Mouse (Mus musculus): Measurements from ENCODE around the gene St3gal3.

DNA sequence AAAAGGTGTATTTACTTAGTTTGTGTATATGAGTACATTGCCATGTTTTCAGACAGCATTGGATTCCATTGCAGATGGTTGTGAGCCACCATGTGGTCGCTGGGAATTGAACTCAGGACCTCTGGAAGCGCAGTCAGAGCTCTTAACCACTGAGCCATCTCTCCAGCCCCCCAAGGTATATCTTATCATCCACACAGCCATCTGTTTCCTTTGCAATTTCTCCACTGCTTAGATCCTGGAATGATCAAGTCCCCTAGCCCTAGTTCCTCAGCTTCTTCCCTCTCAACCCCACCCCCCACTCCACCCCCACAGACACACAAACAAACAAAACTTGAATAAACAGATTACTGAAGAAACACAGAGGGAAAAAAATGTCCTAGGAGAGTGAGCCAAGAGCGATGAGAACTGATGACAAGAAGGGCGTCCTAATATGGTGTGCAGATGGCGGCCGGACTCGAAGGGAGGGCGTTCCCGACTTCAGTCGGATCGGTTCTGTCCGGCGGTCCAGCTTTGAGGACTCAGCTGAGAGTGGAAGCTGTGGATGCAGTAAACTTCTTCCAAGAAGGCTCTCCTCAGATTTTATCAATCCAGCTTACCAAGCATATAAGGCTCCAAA is 73.7 kb downstream of the St3gal3 start:
- TF ChIP-seq CTCF (IDR thresholded peaks at IDR 0.05; ENCODE audit: borderline replicate concordance, extremely low read depth, insufficient read depth, insufficient read length): no peak
- no peak for TF ChIP-seq POLR2A (IDR thresholded peaks at IDR 0.05; ENCODE audit: borderline replicate concordance, extremely low read depth, insufficient read depth, insufficient read length, poor library complexity, severe bottlenecking)

All from brain, embryonic 14.5 days (tissue).